Mouse (Mus musculus) induced T-regulatory cell, adult 2 months (primary cell): ENCODE results near the gene Cdca8.

Source experiments
- DNase-seq: peaks from one replicate; pipeline ENCODE4 v3.0.0-alpha.2; 2012; ENCODE audit warnings: low read depth

Cdca8 gene

DNA sequence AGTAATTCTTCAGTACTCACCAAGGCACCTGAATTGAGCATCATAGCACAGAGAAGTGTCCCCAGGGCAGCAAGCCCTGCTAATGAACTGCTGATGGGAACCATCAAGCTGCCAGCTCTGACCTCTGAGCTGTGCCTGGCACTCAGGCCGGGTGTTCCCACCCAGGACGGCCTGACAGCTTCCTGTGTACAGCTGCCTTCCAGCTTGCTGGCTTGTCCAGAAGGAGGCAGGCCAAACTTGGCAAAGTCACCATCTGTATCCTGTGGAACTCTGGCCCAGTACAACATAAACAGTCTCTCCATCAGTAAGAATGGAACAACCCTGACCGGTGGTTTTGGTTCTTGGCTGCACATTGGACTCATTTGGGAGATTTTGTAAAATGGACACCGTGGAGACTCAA lies 14.4 kb upstream of the Cdca8 start:
- no peak for DNase-seq

DNA sequence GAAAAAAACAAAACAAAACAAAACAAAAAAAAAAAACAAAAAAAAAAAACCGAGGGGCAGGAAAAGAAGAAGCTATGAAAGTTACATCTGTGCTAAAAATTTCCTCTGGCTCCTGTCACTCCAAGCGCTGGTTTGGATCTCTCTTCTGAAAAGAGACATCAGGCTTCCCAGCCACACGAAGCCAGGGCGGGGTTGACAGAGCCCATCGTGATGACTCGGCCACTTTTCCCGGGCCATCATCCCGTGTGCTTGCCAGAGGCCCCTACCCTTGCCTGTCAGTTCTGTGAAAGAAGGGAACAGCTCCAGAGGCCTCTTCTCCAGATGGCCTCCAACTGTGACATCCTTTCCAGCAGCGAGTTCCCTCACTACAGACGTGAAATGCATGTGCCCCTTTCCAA lies 11.9 kb upstream of the Cdca8 start:
- DNase-seq, result no peak

DNA sequence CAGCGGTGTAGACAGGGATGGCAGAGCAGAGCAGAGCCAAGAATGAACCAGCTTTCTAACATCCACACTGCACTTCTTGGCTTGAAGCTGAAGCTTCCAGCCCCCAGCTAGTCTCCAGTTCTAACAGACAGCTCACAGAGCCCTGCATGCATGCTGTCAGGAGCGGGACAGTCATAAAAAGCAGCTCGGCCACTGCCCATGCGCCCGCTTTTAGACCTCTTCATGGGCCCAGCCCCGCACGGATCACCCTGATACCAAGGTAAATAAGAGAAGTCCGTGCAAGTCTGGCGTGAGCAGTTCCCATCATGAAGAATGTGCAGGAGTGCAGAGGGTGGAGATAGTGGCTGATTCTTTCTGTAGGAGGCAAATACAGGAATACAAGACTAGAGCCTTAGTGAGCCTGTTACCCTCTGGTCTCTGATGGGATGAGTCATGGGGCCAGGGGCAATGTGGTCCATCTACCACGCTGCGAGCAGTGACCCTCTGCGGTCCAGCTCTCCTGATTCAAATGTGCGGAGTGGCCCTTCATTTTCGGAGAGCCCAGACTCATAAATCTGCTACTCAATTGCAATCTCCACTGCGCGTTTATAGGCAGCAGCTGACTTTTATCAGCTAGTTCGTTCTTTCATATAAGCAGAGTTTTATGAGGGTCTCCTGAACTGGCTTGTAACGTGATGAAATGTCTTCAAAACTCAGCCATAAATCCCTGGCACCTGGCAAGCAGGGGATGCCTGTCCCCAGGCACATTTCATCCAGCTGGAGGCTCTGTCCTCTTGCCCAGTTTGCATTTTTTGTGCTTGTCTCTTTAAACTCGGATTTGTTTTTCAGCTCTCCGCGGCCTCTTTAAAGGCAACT lies 11.3 kb upstream of the Cdca8 start:
- DNase-seq, result no peak

DNA sequence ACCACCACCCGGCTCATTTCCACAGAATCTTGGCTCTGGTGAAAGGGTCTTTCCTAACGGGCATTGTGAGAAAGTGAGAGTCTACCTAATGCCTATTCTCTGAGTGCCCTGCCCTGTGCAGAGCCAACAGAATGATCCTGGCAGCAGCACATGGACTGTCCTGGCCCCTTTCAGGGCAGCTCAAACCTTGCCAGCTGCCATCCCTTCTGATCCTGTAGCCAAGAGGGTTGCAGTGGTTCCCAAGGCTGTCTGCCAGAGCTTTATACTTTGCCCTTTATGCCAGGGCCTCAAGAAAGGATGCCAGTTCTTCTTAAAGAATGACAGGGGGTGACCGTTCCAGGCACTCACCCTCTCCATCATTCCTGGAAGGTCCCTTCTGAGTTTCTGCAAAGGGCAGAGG lies 10.4 kb upstream of the Cdca8 start:
- DNase-seq, result no peak

DNA sequence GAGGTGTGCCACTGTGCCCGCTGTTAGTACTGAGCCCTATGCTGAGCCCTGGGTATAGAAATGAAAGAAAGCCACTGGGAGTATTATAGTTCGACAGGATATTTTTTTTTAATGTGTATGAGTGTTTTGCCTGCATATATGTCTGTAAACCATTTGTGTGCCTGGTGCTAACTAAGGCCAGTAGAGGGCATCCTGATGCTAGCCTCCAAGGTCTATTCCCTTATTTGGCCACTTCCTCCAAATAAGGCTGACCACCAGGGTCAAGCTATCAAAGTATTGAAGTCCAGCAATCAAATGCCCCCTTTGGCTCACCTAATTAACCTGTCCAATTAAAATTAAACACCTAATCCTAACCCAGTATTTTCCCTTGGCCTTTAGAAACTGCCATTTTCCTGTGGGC lies 5.8 kb upstream of the Cdca8 start:
- DNase-seq, result no peak

DNA sequence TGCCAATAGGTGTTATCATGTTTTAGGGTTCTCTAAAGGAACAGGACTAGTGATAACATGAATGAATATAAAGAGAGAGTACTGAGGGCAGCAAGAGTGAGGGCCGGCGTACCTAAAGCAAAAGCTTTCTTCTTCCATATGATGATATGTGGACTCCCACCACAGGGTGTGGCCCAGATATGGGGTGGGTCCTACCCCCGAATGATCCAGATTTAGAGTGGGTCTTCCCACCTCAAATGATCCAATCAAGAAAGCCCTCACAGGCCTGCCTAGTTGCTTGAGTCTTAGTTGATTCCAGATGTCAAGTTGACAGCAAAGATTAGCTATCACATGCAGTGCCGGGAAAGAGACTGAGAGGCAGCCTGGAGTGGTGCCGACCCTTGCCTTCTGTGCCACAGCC lies 4.7 kb upstream of the Cdca8 start:
- DNase-seq, result no peak

DNA sequence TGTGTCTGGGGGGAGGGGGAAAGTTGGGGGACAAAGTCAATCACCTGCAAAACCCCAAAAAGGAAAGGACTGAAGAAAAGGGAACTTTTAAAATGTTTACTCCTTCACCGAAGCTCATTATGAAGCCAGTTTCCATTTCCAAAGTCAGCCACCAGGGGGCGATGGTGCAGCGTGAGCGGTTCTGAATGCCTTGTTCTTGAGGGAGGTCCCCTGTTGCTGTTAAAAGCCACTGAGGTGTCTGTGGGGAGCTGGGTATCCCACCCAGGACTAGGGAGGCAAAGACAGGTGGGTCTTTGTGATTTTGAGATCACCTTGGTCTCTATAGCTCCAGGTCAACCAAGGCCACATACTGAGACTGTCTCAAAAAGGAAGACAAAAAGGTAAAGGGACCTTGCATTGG lies 3.9 kb upstream of the Cdca8 start:
- peak; percentile 87 for DNase-seq

DNA sequence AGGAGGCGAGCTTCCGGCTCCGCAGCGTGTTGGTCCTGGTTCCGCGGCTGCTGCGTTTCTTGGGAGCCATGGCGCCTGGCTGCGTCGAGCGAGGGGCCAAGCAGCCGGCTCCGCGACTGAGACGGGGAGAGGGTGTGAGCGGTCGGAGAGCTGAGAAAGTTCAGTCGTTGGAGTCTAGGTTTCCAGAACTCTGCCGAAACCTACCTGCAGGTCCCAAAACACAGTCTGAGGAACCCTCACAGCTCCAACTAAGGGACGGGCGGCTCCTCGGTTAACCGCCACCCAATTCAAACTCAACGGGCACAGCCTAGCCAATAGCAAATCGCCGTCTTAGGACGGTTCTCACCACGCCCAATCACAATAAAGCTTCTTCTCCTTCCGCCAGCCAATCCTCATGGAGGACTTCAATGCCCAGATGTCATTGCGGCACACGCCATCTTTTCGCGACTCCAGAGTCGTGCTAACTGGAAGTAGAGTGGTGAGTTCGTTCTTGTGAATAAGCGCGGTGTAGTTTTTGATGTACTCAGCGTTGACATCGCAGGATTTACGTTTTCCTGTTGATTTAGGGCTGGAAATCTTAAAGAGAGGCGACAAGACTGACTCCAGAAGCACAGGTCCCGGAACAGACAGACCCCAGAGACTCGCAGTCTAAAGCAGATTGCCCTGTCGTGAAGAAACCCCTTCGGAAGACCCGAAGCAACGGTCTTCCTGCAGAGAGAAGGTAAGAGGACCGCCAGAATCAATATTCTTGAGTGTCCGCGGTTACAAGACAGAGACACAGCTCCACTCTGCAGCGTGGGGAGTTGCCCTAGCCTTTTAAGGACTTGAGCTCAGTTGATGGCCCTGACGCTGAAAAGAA lies 2.3 kb downstream of the Cdca8 start, which contains the start of gene 9930104L06Rik:
9930104L06Rik (plus strand) TSS at position 436 of the 859 bp plus-strand sequence.
- peak; percentile 99 for DNase-seq

DNA sequence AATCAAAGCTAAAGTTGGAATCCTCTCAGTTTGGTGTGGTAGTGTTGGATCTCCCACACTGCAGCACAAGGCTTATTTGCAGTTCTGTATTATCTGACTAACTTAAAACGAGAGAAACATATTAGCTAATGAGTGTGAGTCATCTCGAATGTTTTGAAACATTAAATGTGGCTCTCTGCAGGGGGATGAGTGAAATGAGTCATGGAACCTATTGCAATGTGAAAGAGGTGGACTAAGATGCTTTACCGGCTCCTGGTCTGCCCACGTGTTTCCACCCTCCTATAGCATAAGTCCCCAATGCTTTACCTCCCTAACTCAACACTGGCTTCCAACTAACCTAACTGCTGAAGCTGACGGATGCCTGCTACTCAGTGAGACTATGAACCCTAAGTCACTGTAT lies 11.0 kb downstream of the Cdca8 start:
- peak; percentile 45 for DNase-seq

DNA sequence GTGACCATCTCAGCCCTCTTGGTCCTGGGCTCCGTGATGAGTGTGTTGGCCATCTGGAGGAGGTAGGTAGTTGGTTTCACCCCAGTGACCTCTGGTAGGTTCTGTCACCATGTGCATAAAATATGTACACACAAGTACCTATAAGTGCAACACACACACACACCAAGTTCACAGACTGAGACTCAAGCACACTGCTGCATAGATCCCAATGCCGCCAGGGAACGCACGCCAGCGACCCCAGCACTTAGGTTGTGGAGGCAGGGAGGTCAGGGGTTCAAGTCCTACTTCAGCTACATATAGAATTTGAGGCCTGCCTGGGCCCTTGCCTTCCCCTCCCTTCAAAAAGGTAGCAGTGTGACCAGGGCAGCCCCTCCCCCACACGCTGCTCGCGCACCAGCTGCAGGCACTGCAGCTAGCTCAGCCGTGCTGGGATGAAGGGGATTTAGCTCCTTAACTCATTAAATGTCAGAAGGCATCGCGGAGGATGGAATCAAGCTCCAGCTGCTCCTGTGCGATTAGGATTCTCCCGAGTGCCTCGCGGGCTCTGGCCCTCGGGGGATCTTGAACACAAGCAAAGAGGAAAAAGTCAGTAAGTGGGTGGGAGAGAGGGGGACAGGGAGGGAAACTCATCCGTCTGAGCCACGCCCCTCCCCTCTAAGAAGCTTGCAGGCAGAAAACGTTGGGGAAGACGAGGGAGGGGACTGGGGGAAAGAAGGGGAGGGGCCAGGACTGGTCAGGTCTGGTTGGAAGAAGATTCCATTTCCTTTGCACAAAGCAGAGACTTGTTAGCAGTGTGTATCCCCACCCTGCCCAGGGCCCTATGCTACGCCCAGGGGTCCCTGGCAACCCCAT lies 32.9 kb downstream of the Cdca8 start:
- DNase-seq, result no peak

DNA sequence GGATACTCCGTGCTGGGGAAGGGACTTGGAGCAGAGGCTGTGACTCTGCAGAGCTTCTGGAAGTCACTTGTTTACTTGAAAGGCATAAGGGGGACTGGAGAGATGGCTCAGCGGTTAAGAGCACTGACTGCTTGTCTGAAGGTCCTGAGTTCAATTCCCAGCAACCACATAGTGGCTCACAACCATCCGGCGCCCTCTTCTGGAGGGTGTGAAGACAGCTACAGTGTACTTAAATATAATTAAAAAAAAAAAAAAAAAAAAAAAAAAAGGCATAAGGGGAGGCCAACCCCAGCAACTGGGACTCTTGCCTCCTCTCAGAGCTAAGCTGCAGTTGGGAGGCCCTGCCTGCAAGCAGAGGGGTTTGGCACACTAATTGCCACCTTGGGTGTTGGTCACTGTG lies 33.7 kb downstream of the Cdca8 start:
- DNase-seq, result peak; percentile 47

DNA sequence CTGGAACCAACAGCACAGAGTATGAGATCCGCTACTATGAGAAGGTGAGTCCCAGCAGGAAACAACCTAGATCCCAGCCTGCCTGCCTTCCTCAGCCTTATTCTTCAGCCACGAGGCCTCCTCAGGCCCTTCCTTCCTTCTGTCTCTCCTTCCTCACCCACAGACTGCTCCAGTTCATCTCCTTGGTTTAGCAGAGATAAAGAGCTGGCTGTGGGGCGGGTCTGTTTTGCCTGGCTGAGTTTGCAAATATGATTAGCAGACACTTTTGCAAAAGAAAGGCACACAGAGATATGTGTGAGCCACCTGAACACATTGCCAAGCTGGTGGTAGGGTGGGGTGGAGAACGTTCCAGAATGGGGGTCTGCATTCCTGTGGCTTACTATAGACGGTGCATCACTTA lies 39.2 kb downstream of the Cdca8 start:
- no peak for DNase-seq

DNA sequence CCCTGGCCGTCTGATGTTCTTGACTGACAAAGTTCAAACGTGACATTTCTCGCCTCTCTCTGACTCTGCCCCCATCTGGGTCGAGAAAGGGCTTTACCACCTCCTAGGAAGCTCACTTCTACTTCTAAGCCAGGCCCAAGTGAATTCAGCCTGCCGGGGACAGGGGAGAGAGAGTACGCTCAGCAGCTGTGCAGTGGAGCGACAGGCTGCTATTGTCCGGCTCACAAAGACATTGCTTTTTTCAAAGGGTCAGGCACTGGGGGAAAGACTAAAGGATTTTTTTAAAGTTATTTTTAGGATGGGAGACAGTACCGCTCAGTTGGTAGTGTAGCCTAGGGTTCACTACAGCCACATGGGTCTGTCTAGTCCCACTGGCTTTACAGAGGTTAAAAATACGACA lies 40.7 kb downstream of the Cdca8 start:
- no peak for DNase-seq

DNA sequence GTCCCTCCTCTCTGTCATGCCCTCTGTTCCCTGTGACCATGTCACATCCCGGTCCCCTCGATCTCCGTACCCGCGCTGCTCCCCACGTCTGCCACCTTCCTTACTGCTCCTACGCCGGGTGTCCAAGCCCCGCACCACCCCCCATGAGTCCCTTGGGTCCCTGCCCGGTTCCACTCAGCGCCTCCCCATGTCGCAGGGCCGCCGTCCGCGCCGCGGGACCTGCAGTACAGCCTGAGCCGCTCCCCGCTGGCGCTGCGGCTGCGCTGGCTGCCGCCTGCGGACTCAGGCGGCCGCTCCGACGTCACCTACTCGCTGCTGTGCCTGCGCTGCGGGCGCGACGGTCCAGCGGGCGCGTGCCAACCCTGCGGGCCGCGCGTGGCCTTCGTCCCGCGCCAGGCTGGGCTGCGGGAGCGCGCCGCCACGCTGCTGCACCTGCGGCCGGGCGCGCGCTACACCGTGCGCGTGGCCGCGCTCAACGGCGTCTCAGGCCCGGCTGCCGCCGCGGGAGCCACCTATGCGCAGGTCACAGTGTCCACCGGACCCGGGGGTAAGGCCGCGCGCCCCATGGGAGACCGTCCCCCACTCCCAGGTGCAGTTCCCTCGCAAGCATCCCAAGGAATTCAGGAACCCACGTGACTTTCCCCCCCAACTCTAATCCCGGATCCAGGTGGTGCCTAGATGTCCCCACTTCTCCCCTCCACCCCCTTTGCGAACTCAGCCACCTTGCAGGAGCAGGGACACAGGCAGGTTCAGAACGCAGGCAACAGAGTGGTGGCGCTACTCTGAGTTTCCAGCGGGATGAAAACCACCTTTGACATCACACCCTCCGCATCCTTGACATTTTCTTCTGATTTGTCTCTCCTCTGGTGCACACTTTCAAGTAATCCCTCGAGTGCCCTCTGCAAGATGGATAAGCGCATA lies 44.3 kb downstream of the Cdca8 start:
- no peak for DNase-seq

DNA sequence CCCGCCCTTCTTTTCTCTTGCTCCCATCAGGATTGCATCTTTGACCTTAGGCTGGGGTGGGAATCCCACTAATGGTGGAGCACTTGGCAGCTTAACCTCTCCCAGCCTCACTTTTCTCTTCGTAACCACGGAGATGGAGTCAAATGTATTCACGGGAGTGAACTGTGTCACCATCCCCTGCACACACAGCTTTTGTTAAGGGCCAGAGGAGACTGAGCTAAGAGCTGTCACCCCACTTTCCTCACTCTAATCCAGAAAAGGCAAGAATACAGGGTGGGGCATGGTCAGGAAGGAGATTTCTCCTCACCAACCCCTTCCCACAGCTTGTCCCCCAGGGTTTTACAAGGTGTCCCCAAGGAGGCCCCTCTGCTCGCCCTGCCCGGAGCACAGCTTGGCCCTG lies 45.3 kb downstream of the Cdca8 start:
- DNase-seq, result no peak

DNA sequence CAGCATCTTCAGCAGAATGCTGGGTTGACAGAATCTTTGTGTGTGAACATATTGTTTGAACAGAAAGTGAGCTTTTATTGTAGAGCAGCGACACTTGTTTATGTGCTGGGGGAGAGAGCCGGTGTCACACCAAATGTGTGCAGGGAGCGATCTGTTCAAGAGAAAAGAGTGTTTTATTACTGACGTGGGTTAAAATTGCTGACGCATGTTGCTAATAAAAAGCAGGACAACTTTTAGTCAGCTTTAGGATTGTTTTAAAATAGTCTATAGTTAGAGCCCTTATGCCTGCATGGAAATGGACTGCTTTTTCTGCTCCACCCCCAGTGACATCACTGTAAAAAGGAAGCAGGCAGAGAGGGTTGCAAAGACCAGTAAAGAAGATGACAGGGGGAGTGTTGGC lies 48.3 kb downstream of the Cdca8 start:
- no peak for DNase-seq

DNA sequence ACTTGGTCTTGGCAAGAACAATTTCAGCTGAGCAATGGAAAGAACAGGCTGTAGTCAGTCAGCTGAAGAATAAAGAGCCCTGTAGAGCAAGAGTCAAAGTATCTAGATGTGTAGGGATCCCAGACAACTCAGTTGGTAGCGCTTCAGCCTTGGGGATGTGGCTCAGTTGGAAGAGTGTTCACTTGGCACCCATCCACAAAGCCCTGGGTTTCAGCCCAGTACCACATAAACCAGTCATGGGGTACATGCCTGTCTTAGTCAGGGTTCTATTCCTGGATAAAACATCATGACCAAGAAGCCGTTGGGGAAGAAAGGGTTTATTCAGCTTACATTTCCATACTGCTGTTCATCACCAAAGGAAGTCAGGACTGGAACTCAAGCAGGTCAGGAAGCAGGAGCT lies 49.2 kb downstream of the Cdca8 start:
- no peak for DNase-seq

DNA sequence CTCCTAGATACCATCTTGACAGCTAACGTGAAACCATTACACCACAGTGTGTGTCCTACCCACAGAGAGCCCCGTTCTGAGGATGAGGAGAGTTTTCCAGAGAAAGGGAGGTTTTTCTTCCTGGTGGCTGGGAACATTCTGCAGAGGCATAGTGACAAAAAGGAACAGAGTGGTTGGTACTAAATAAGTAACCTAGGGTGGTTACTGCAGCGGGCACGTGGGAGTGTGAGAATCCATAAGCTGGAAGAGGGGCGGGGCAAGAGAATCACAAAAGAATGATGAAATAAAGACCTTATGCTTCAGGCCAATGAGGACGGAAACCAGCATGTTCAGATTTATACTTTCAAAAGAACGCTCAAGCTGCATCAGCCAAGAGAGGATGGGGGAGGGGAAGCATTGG lies 50.4 kb downstream of the Cdca8 start:
- no peak for DNase-seq

DNA sequence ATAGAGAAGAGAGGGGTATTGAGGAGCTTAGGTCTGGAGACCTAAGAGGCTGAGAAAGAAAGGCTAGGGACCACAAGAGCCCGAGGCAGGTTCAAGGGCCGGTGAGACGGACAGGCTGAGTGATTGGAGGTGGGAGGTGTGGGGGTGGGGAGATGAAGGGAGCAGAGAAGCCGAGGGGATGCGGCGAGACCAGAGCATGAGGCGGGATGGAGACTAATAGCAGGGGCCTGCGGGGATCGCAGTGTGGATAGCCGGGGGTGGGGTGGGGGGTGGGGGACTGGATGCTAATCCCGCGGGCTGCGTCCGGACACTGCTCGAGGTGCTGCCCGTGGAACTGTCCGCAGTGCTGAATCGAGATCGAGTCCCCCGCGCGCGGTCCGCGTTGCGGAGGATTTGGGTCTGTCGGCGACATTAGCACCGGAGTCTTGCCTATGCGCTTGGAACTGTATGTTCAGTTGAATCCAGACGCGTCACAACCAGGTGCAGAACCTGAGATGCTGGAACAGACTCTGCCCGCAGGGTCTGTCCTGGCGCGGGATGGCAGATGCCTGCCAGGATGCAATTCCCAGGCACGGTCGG lies 56.9 kb downstream of the Cdca8 start:
- DNase-seq, result peak; percentile 12

DNA sequence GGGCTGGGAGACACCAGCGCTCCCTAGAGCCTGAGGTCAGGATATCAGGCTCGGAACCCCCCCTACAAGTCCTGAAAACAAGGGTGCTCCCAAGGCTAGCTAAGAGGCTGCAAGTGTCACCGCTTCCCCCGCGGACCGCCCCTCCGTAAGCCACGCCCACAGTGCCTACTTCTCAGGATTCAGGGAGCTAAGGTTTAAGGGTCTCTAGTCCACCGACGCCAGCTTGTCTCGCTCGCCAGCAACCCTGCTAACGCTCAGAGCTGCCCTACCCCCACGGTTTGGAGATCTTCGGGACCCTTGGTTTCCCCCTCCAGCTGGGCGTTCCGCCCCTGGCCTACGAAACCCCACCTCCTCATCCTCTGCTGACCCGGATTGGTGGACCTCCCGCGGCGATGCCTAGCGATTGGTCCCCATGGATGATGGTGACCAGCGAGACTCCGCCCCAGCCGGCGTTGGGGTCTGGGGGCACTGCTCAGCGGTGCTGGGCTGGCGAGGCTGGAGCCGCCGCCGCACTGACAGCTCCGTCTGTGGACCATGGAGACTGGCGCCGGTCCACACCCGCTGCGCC lies 57.7 kb downstream of the Cdca8 start:
- no peak for DNase-seq

DNA sequence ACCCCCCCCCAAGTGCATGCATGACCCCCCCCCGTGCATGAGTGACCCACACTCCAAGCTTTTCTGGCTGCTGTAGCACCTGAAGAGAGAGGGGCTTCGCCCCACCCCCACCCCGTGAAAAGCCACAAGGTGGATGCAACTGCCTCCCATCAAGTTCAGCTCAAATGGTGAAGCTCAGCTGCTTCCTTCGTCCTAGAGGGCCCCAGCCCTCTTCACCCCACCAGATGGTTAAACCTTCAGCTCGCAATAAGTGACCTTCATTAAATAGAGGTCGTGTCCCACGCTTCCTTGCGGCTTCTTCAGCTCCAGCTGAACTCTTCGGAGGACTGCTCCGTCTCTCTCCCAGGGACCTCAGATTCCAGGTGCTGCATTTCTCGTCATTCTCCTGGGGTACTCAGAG lies 58.5 kb downstream of the Cdca8 start, which contains the start of gene Epha10:
Epha10 (plus strand) TSS at position 301 of the 400 bp plus-strand sequence.
- no peak for DNase-seq
